Mouse (Mus musculus) kidney, adult 2 months (tissue): ENCODE measurements at regions not wholly inside any gene's neighbourhood (a gene's known extent, or its start where the extent isn't known, plus 50 kb on each side); places are given as distances from the start of the nearest gene placed in this dataset.

ENCODE experiments used
- CTCF ChIP-seq: fragments of 200-500 bp; conservative IDR thresholded peaks from 2 replicates; pipeline ENCODE4 v1.5.1; 2011; ENCODE audit warnings: low read depth, mild to moderate bottlenecking, control low read depth, low read length, moderate library complexity, mixed read lengths; ENCODE audit not compliant: insufficient read depth, insufficient read length
- POLR2A ChIP-seq: fragments of 200-500 bp; IDR thresholded peaks from one replicate; pipeline ENCODE4 v1.6.1; 2011; ENCODE audit warnings: low read depth, low read length, control low read depth

DNA sequence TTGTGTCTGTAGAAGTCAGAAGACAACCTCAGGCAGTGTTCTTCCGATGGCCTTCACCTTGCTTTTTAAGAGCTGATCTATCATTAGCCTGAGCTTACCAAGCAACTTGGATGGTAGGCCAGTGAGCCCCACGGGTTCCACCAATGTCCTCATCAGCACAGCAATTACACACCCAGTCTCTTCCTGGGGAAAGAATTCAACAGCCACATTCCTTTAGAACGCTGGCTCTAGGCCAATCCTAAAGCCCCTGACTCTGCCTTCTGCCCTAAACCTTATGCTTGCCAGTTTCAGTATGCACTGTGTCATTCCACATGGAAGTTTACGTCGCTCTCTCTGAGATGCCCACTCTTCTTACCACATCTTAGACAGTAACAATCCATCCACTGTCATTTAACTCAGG is 52.8 kb downstream of the 3110018I06Rik start:
- TF ChIP-seq CTCF: no peak
- TF ChIP-seq POLR2A: no peak
